Mouse (Mus musculus) E14TG2a.4 (cell line): ENCODE results near the gene U2af1l4.

ENCODE experiments used
- H3K27me3 ChIP-seq: 2 replicates; pipeline ENCODE4 v1.6.1; 2014; ENCODE audit warnings: low read length, control low read depth; ENCODE audit not compliant: insufficient read depth
- H3K36me3 ChIP-seq: 2 replicates; pipeline ENCODE4 v1.6.1; 2014; ENCODE audit warnings: low read length, control low read depth; ENCODE audit not compliant: insufficient read depth
- H3K4me1 ChIP-seq: replicated peaks from 2 replicates; pipeline ENCODE4 v1.6.1; 2014; ENCODE audit warnings: low read depth, low read length, control low read depth
- H3K4me3 ChIP-seq: replicated peaks from 2 replicates; pipeline ENCODE4 v1.5.1; 2014; ENCODE audit warnings: mild to moderate bottlenecking, low read length
- H3K9me3 ChIP-seq: 2 replicates; pipeline ENCODE4 v1.6.1; 2014; ENCODE audit warnings: low read length, control low read depth
- CTCF ChIP-seq: conservative IDR thresholded peaks from 2 replicates; pipeline ENCODE4 v1.5.1; 2014; ENCODE audit warnings: low read length
- NANOG ChIP-seq: IDR thresholded peaks from 2 replicates; pipeline ENCODE4 v1.6.1; 2014; ENCODE audit warnings: borderline replicate concordance, low read length, mixed read lengths
- POU5F1 ChIP-seq: IDR thresholded peaks from 2 replicates; pipeline ENCODE4 v1.6.1; 2014; ENCODE audit warnings: low read length, borderline replicate concordance

The U2af1l4 gene

GRCm38 (mm10) chr7:30563117-30563905 lies at the start of gene U2af1l4, which contains the start of the genes Gm49396 and Psenen:
TSS of gene U2af1l4 (plus strand) at chr7:30563301.
TSS of gene Gm49396 (plus strand) at chr7:30563344.
TSS of gene Psenen (minus strand) at chr7:30563627.
- Histone ChIP-seq H3K4me1 (peaks cover 72% of the 10 kb centered on the region), H3K4me3 (peak within 1 kb of the TSS; percentile 98), H3K36me3 (peaks cover 45% of the 10 kb centered on the region), H3K27me3 (no peaks in the 10 kb centered on the region), H3K9me3 (no peaks in the 10 kb centered on the region)
- TF ChIP-seq NANOG: no peak
- no peak for TF ChIP-seq POU5F1
- no peak for TF ChIP-seq CTCF

DNA sequence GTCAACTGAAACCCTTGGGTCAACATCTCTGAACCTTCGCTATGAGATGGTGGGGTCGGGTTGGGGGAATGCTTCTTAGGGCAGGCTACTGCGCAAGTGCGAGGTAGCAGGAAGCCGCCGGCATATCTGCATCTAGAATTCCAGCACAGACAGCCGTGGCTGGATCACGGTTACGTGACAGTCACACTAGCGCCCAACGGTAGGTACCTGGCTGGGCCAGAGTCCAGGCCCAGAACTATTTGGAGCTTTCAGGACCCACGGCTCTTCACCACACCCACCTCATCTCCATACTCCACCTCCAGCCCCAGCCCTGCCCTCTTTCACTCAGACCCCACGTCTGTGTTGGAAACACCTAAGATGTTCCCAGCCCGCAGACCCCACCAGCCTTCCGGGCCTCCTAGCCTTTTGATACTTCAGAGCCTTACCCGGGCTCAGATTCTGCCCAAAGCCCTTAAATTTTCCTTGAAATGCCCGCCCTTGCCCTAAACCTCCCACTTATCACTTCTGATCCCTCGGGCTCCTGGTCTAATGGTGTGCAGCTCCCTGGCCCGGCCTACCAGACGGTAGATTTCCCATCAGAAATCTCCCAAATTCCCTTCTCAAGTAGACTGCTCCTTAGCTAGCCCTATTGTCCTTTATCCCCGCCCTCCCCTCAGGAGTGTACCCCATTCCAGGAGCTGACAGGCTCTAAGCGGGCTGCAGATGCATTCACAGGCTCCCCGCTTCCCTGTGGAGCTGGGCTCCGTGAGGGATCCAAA lies 47.9 kb upstream of the U2af1l4 start:
- Histone ChIP-seq H3K4me3 (peak overlapping the region; percentile 66), H3K9me3 (no peaks in the 10 kb centered on the region), H3K36me3 (no peaks in the 10 kb centered on the region), H3K27me3 (peaks cover 31% of the 10 kb centered on the region), H3K4me1 (peaks cover 38% of the 10 kb centered on the region)
- no peak for TF ChIP-seq NANOG
- no peak for TF ChIP-seq POU5F1
- no peak for TF ChIP-seq CTCF

GRCm38 (mm10) chr7:30518325-30518724 lies 44.8 kb upstream of the U2af1l4 start:
- Histone ChIP-seq H3K4me3 (0 out of 2 replicates have a peak overlapping the region, but pooled peaks have one; percentile 11), H3K27me3 (peaks cover 54% of the 10 kb centered on the region), H3K36me3 (no peaks in the 10 kb centered on the region), H3K4me1 (peaks cover 47% of the 10 kb centered on the region), H3K9me3 (no peaks in the 10 kb centered on the region)
- peak; percentile 22; the same call in 1 of the 2 replicates for TF ChIP-seq CTCF
- no peak for TF ChIP-seq NANOG

DNA sequence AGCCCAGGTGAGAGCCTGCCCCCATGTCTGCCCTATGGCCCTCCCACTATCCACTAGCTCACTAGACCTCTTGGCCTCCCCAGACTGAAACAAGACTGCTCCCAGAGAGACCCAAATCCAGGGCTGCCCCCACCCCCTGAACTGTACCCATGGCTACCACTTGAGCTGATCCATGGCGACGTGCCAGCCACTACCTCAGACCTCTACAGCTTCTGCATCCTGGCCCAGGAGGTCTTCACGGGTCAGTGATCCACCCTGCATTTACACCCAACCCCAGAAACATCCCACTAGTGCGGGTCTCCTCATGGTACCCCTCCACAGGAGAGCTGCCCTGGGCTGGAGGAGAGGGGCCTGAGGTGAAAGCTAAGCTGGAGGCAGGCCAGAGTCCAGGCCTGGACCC lies 42.7 kb upstream of the U2af1l4 start:
- H3K4me1 ChIP-seq: peaks cover 43% of the 10 kb centered on the region
- peaks cover 66% of the 10 kb centered on the region for H3K27me3 ChIP-seq
- H3K9me3 ChIP-seq: no peaks in the 10 kb centered on the region
- no peak overlapping the region for H3K4me3 ChIP-seq
- no peaks in the 10 kb centered on the region for H3K36me3 ChIP-seq
- TF ChIP-seq POU5F1 (no peak), NANOG (no peak), CTCF (no peak)

GRCm38 (mm10) chr7:30520856-30521255 lies 42.2 kb upstream of the U2af1l4 start:
- Histone ChIP-seq H3K36me3 (no peaks in the 10 kb centered on the region), H3K4me1 (peaks cover 41% of the 10 kb centered on the region), H3K27me3 (peaks cover 67% of the 10 kb centered on the region), H3K9me3 (no peaks in the 10 kb centered on the region), H3K4me3 (no peak overlapping the region)
- TF ChIP-seq NANOG: no peak
- TF ChIP-seq CTCF: no peak
- no peak for TF ChIP-seq POU5F1

GRCm38 (mm10) chr7:30522871-30523270 lies 40.2 kb upstream of the U2af1l4 start:
- TF ChIP-seq POU5F1: no peak
- no peak for TF ChIP-seq NANOG
- TF ChIP-seq CTCF: no peak
- peaks cover 54% of the 10 kb centered on the region for H3K4me1 ChIP-seq
- no peak overlapping the region for H3K4me3 ChIP-seq
- H3K36me3 ChIP-seq: no peaks in the 10 kb centered on the region
- H3K27me3 ChIP-seq: peaks cover 87% of the 10 kb centered on the region
- H3K9me3 ChIP-seq: no peaks in the 10 kb centered on the region

DNA sequence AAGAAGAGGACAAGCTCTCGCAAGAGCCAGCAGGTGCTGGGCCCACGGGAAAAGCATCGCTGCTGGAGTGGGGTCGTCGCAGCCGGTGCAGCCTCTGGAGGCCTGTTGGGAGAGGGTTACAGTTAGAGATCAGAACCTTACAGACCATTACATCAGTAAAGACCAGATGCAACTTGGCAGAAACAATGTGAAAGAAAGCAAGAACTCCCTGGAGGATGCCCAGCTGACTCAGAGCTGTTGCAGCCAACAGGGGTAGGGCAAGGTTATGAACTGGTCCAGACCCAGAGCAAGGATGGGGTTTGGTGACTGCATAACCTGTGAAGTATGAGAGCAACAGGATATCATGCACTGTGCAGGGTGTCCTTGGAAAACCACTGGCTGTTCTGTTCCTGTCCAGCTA lies 38.6 kb upstream of the U2af1l4 start:
- TF ChIP-seq CTCF (no peak), NANOG (no peak), POU5F1 (no peak)
- Histone ChIP-seq H3K9me3 (no peaks in the 10 kb centered on the region), H3K36me3 (peaks cover 2% of the 10 kb centered on the region), H3K4me1 (peaks cover 48% of the 10 kb centered on the region), H3K4me3 (no peak overlapping the region), H3K27me3 (peaks cover 85% of the 10 kb centered on the region)

DNA sequence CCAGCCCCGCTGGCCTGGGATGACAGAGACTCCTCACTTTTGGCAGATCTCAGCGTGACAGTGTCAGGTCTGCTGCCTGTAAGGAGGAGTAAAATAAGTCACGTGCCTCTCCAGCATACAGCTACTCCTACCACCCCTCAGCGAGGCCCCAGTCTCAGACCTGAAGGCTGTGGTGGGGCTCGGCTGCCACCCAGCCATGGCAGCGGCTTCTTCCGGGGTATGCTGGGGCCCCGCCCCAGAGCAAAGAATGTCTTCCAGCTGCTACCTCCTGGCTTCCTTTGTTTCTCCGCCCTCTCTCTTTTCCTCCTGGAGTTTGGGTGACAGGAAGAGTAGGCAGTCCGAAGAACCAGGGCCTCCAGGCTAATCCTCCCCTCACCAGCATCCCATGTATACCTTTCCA lies 37.1 kb upstream of the U2af1l4 start:
- TF ChIP-seq NANOG: no peak
- TF ChIP-seq CTCF: no peak
- no peak for TF ChIP-seq POU5F1
- peaks cover 4% of the 10 kb centered on the region for H3K36me3 ChIP-seq
- peaks cover 55% of the 10 kb centered on the region for H3K4me1 ChIP-seq
- peak overlapping the region; percentile 70 for H3K4me3 ChIP-seq
- no peaks in the 10 kb centered on the region for H3K9me3 ChIP-seq
- peaks cover 85% of the 10 kb centered on the region for H3K27me3 ChIP-seq
